ENCODE assay signal across 32 mouse cellular contexts in the genomic region with DNA sequence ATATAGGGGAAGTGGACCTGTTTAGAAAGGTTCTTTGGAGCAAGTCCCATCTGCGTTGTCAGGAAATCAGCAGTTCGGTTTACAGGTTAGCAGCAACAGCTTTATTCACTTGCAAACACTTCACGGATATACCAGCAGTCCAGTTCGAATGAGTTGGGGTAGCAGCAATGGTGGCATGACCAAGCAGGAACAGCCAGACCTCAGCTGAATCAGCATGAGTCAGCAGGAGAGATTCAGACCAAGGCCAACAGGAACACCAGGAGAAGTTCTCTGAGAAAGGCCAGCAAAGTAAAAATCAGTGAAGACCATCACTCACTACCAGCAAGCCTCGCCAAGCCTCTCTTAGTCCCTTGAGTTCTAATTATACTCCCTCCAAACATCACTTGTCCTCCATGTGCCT. TPM values are rescaled to one million over a fixed set of nuclear protein-coding genes. Genes with fewer than 3 reads are reported as not detected.
A peak's percentile ranks its signal among the peaks of the same experiment; 100 is the strongest.
DNase-seq lines count a peak whose midpoint lies in the region; ATAC-seq and TF ChIP-seq lines count a peak whose summit lies in the region.
"Had no signal": no experiment of that assay in that cellular context is flagged by ENCODE, and none has a peak within 500 bp of the region (broad histone marks: within the 10 kb centered on the region; RNA-seq: fewer than 3 reads in every experiment).

No protein-coding gene starts in this region.

- no peak for DNase-seq in heart, postnatal 36 days
- peak; percentile 13 for DNase-seq in MEL (ENCODE audit: low read depth, low spot score)
- DNase-seq in c-Kit-negative CD71-positive TER-119-positive erythroid progenitor cells, embryonic 14.5 days (ENCODE audit: low read depth, low spot score), result peak; percentile 44
- peak; percentile 56 for DNase-seq in liver, embryonic 13.5 days
- DNase-seq in stomach, postnatal 0 days (ENCODE audit: low spot score), result no peak
- DNase-seq in left cerebral cortex, adult 9 months (ENCODE audit: low spot score in 2 of 2), result no peak
- DNase-seq: adrenal gland, postnatal 25 days; cerebellum, adult 2 months; cerebellum, postnatal 14 days; forebrain, postnatal 0 days; gastrocnemius, postnatal 10 days; heart, postnatal 4 days; kidney, postnatal 25 days; left cerebral cortex, postnatal 4 days; lung, adult 18-20 months; lung, postnatal 10 days; right cerebral cortex, postnatal 4 days; thymus, adult 2 months; thymus, postnatal 36 days had no signal

- no peak for TF ChIP-seq RAD21 in MEL (IDR thresholded peaks at IDR 0.05; ENCODE audit: low read depth, low read length)

- TF ChIP-seq CTCF in MEL (IDR thresholded peaks at IDR 0.05 in 2 of 3, conservative IDR thresholded peaks at IDR 0.05 in 1 of 3; ENCODE audit: control insufficient read depth in 1 of 3, insufficient read depth in 1 of 3, low read depth in 2 of 3, low read length in 3 of 3, poor library complexity in 1 of 3, severe bottlenecking in 1 of 3), result no peak
- no peak for TF ChIP-seq CTCF in stomach, postnatal 0 days (IDR thresholded peaks at IDR 0.05; ENCODE audit: low read depth)

- H3K79me2 ChIP-seq in MEL (ENCODE audit: control insufficient read depth, insufficient read depth, low read length, poor library complexity), result no peaks in the 10 kb centered on the region

- H3K9ac ChIP-seq in heart, embryonic 12.5 days, result no peak overlapping the region
- H3K9ac ChIP-seq in MEL (ENCODE audit: control insufficient read depth, low read depth, low read length, poor library complexity, severe bottlenecking), result no peak overlapping the region
- no peak overlapping the region for H3K9ac ChIP-seq in liver, embryonic 13.5 days
- H3K9ac ChIP-seq in stomach, postnatal 0 days (ENCODE audit: low read length), result no peak overlapping the region
- H3K9ac ChIP-seq: embryonic facial prominence, embryonic 15.5 days; forebrain, embryonic 12.5 days; forebrain, postnatal 0 days; hindbrain, embryonic 13.5 days; midbrain, embryonic 13.5 days; neural tube, embryonic 13.5 days had no signal

- peak; percentile 79 for ATAC-seq in heart, embryonic 12.5 days (ENCODE audit: insufficient number of reproducible peaks, low FRiP score)
- ATAC-seq in liver, embryonic 13.5 days (ENCODE audit: low read depth), result 0 out of 2 replicates have a peak, but pooled peaks have one; percentile 60
- no peak for ATAC-seq in stomach, postnatal 0 days (ENCODE audit: low FRiP score, low TSS enrichment)
- ATAC-seq: activated CD4-positive, CD25-positive, alpha-beta regulatory T cell, adult 4 months; forebrain, postnatal 0 days; intestine, embryonic 16.5 days; midbrain, embryonic 13.5 days had no signal

- H3K4me3 ChIP-seq in heart, embryonic 12.5 days, result no peak overlapping the region
- H3K4me3 ChIP-seq in MEL (ENCODE audit: control insufficient read depth in 1 of 2, insufficient read depth in 1 of 2, low read depth in 2 of 2, low read length in 2 of 2), result no peak overlapping the region
- no peak overlapping the region for H3K4me3 ChIP-seq in liver, embryonic 13.5 days (replicated peaks)
- H3K4me3 ChIP-seq in stomach, postnatal 0 days (ENCODE audit: low read depth, low read length), result no peak overlapping the region
- H3K4me3 ChIP-seq: embryonic facial prominence, embryonic 15.5 days; forebrain, embryonic 12.5 days; heart, embryonic 10.5 days; hindbrain, embryonic 13.5 days; midbrain, embryonic 13.5 days; neural tube, embryonic 13.5 days had no signal

- H3K36me3 ChIP-seq in heart, embryonic 12.5 days, result peaks cover 12% of the 10 kb centered on the region
- H3K36me3 ChIP-seq in MEL (ENCODE audit: control insufficient read depth in 1 of 2, insufficient read depth in 2 of 2, low read length in 2 of 2), result no peaks in the 10 kb centered on the region; a peak in 2 of 4 replicates
- H3K36me3 ChIP-seq in liver, embryonic 13.5 days, result peaks cover 16% of the 10 kb centered on the region
- H3K36me3 ChIP-seq in stomach, postnatal 0 days (ENCODE audit: control insufficient read depth, insufficient read depth, low read length), result no peaks in the 10 kb centered on the region

- WGBS in heart, embryonic 12.5 days, result 89% methylated on average over 5 of the region's 5 CpGs
- WGBS in liver, embryonic 13.5 days (ENCODE audit: insufficient replicate concordance), result 81% methylated on average over 5 of the region's 5 CpGs
- 95% methylated on average over 5 of the region's 5 CpGs for WGBS in stomach, postnatal 0 days

- H3K9me3 ChIP-seq in heart, embryonic 12.5 days (replicated peaks), result no peaks in the 10 kb centered on the region
- no peaks in the 10 kb centered on the region for H3K9me3 ChIP-seq in MEL (replicated peaks; ENCODE audit: insufficient read depth, low read length)
- no peaks in the 10 kb centered on the region for H3K9me3 ChIP-seq in liver, embryonic 13.5 days (replicated peaks)
- no peaks in the 10 kb centered on the region for H3K9me3 ChIP-seq in stomach, postnatal 0 days (ENCODE audit: control insufficient read depth, low read length)
- H3K9me3 ChIP-seq: embryonic facial prominence, embryonic 15.5 days; forebrain, embryonic 12.5 days; G1E; heart, embryonic 10.5 days; hindbrain, embryonic 13.5 days; midbrain, embryonic 13.5 days; neural tube, embryonic 13.5 days had no signal

- H3K4me1 ChIP-seq in heart, embryonic 12.5 days (replicated peaks), result no peaks in the 10 kb centered on the region
- no peaks in the 10 kb centered on the region; a peak in 1 of 4 replicates for H3K4me1 ChIP-seq in MEL (ENCODE audit: control insufficient read depth in 1 of 2, insufficient read depth in 2 of 2, low read length in 2 of 2)
- peaks cover 8% of the 10 kb centered on the region for H3K4me1 ChIP-seq in liver, embryonic 13.5 days (replicated peaks)
- H3K4me1 ChIP-seq in stomach, postnatal 0 days (replicated peaks; ENCODE audit: control insufficient read depth, insufficient read depth), result no peaks in the 10 kb centered on the region
- H3K4me1 ChIP-seq: embryonic facial prominence, embryonic 15.5 days; forebrain, embryonic 12.5 days; heart, embryonic 10.5 days; hindbrain, embryonic 13.5 days; midbrain, embryonic 13.5 days; neural tube, embryonic 13.5 days had no signal

- H3K27me3 ChIP-seq in heart, embryonic 12.5 days (replicated peaks), result no peaks in the 10 kb centered on the region
- no peaks in the 10 kb centered on the region for H3K27me3 ChIP-seq in MEL (ENCODE audit: control insufficient read depth in 1 of 2, insufficient read depth in 2 of 2, low read length in 2 of 2)
- no peaks in the 10 kb centered on the region for H3K27me3 ChIP-seq in liver, embryonic 13.5 days
- no peaks in the 10 kb centered on the region for H3K27me3 ChIP-seq in stomach, postnatal 0 days (ENCODE audit: control insufficient read depth, insufficient read depth, low read length)
- H3K27me3 ChIP-seq: CH12.LX; embryonic facial prominence, embryonic 15.5 days; forebrain, embryonic 12.5 days; hindbrain, embryonic 13.5 days; midbrain, embryonic 13.5 days; neural tube, embryonic 13.5 days had no signal

- H3K27ac ChIP-seq in heart, embryonic 12.5 days (ENCODE audit: poor library complexity, severe bottlenecking), result no peak overlapping the region
- no peak overlapping the region for H3K27ac ChIP-seq in MEL (ENCODE audit: control insufficient read depth, low read depth, low read length)
- H3K27ac ChIP-seq in liver, embryonic 13.5 days, result no peak overlapping the region; the same call in 1 of the 2 replicates
- no peak overlapping the region for H3K27ac ChIP-seq in stomach, postnatal 0 days (replicated peaks)
- H3K27ac ChIP-seq: embryonic facial prominence, embryonic 15.5 days; forebrain, embryonic 12.5 days; heart, embryonic 10.5 days; hindbrain, embryonic 13.5 days; macrophage; midbrain, embryonic 13.5 days; neural tube, embryonic 13.5 days had no signal

- no peak overlapping the region for H3K4me2 ChIP-seq in heart, embryonic 12.5 days
- 0 out of 2 replicates have a peak overlapping the region, but pooled peaks have one; percentile 24 for H3K4me2 ChIP-seq in liver, embryonic 13.5 days
- H3K4me2 ChIP-seq in stomach, postnatal 0 days (replicated peaks; ENCODE audit: low read depth), result no peak overlapping the region
- H3K4me2 ChIP-seq: embryonic facial prominence, embryonic 15.5 days; forebrain, embryonic 12.5 days; hindbrain, embryonic 13.5 days; midbrain, embryonic 13.5 days; neural tube, embryonic 13.5 days had no signal

- no peak for TF ChIP-seq EP300 in MEL (IDR thresholded peaks at IDR 0.05; ENCODE audit: low read depth in 1 of 2, low read length in 2 of 2)
- TF ChIP-seq EP300 in stomach, postnatal 0 days (optimal IDR thresholded peaks at IDR 0.05), result no peak

- no peak for TF ChIP-seq POLR2A in MEL (IDR thresholded peaks at IDR 0.05; ENCODE audit: control insufficient read depth in 1 of 2, insufficient read depth in 1 of 2, low read depth in 1 of 2, low read length in 2 of 2, poor library complexity in 1 of 2)

- intact Hi-C loops in heart, postnatal 36 days (cut with DNase I), result no loop called here

TF ChIP-seq in MEL, 35 proteins besides CTCF, POLR2A, EP300 and RAD21:
- TF ChIP-seq MYB (IDR thresholded peaks at IDR 0.05; ENCODE audit: low read depth, low read length) (no peak), SMC3 (IDR thresholded peaks at IDR 0.05; ENCODE audit: low read depth, low read length) (no peak), POLR2AphosphoS2 (IDR thresholded peaks at IDR 0.05; ENCODE audit: low read length) (no peak), MAFK (IDR thresholded peaks at IDR 0.05; ENCODE audit: borderline replicate concordance, low read depth, low read length) (no peak), TAL1 (IDR thresholded peaks at IDR 0.05; ENCODE audit: low read length) (no peak), GABPA (IDR thresholded peaks at IDR 0.05; ENCODE audit: low read depth, low read length) (peak; percentile 73)

RNA-seq across cellular contexts. Expression of gene Pgm2l1, which starts 23.5 kb away (rescaled TPM):
- polyA plus RNA-seq in heart, embryonic 12.5 days (2016; fragmentation: Nextera tagmentation; extraction: Ambion mirVana), result 1.9 and 3.2 TPM in 2 replicates
- total RNA-seq in heart, postnatal 36 days (2021), result 1 to 10 TPM; 6.4 to 8.6 TPM
- total RNA-seq in MEL (2012; rRNA removed), result 4.4 and 5.7 TPM in 2 replicates
- 10 to 100 TPM in 1 of 2 experiments, not detected in 1; 10.5 TPM for polyA plus RNA-seq in MEL (2012; ENCODE audit: insufficient read depth in 1 of 2, insufficient read length in 2 of 2, low read depth in 1 of 2, low replicate concordance in 2 of 2, missing spikeins in 1 of 2)
- polyA plus RNA-seq in liver, embryonic 13.5 days (2015; fragmentation: Nextera tagmentation; extraction: Ambion mirVana), result 1.8 and 2.0 TPM in 2 replicates
- polyA plus RNA-seq in stomach, postnatal 0 days (2015; fragmentation: Nextera tagmentation; extraction: Ambion mirVana), result 0.90 and 1.0 TPM in 2 replicates

RNA-seq across cellular contexts. Expression of gene P4ha3, which starts 34.7 kb away (rescaled TPM):
- polyA plus RNA-seq in heart, embryonic 12.5 days (2016; fragmentation: Nextera tagmentation; extraction: Ambion mirVana), result 13.8 and 15.4 TPM in 2 replicates
- total RNA-seq in heart, postnatal 36 days (2021), result under 1 TPM; 0.27 to 0.58 TPM
- 0.35 and 0.39 TPM in 2 replicates for total RNA-seq in MEL (2012; rRNA removed)
- polyA plus RNA-seq in MEL (2012; ENCODE audit: insufficient read depth in 1 of 2, insufficient read length in 2 of 2, low read depth in 1 of 2, low replicate concordance in 2 of 2, missing spikeins in 1 of 2), result not detected
- 0.76 and 1.3 TPM in 2 replicates for polyA plus RNA-seq in liver, embryonic 13.5 days (2015; fragmentation: Nextera tagmentation; extraction: Ambion mirVana)
- 1.2 and 1.4 TPM in 2 replicates for polyA plus RNA-seq in stomach, postnatal 0 days (2015; fragmentation: Nextera tagmentation; extraction: Ambion mirVana)
- total RNA-seq: CH12.LX; megakaryocyte-erythroid progenitor cell, adult 5-6 weeks had no signal
- polyA plus RNA-seq: G1E had no signal

Comparison
In these comparisons a context has a peak if more than half of its experiments do, and no peak if none do; other contexts are left out.
1. DNase-seq: peak in MEL (single experiment), c-Kit-negative CD71-positive TER-119-positive erythroid progenitor cells, embryonic 14.5 days (single experiment) and liver, embryonic 13.5 days (single experiment); none in heart, postnatal 36 days (0 of 2), stomach, postnatal 0 days (single experiment) and left cerebral cortex, adult 9 months (0 of 2).